13 mouse cellular contexts compared by ENCODE assay signal in the genomic region with DNA sequence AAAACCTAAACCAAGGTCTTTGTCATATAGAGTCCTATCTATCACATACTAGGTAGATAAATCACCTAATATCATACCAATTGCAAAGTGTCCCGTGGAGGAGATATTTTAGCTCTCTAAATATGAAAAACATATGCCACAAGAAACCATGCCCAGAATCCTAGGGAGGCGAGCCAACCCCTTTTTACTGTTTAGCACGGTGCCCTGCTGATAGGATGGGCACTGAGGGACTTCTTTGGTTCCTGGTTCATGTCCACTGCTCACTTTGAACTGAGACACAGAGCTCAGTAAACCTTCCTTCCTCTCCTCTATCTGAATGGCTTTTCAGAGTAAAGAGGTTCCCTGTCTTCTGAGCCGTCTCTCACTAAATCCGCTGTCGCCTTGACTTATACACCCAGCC.
"Had no signal": no experiment of that assay in that cellular context is flagged by ENCODE, and none has a peak within 500 bp of the region (broad histone marks: within the 10 kb centered on the region; RNA-seq: fewer than 3 reads in every experiment).

No protein-coding gene starts in this region.

- ATAC-seq: liver, postnatal 0 days had no signal

- H3K4me3 ChIP-seq: layer of hippocampus, adult 2 months; limb, embryonic 12.5 days; liver, embryonic 13.5 days; myocyte; neural tube, embryonic 15.5 days had no signal

- H3K9me3 ChIP-seq: limb, embryonic 12.5 days; liver, embryonic 13.5 days; neural tube, embryonic 15.5 days had no signal

- H3K4me1 ChIP-seq: limb, embryonic 12.5 days; liver, embryonic 13.5 days had no signal

- DNase-seq: kidney, postnatal 10 days; kidney, postnatal 4 days; liver; liver, embryonic 13.5 days; liver, postnatal 0 days; midbrain, embryonic 14.5 days; right cerebral cortex, adult 18-20 months; right cerebral cortex, postnatal 25 days; thymus, postnatal 4 days had no signal

- H3K36me3 ChIP-seq: limb, embryonic 12.5 days; liver, embryonic 13.5 days; neural tube, embryonic 15.5 days had no signal

- H3K27me3 ChIP-seq: limb, embryonic 12.5 days; liver, embryonic 13.5 days; neural tube, embryonic 15.5 days had no signal

- H3K27ac ChIP-seq: layer of hippocampus, adult 2 months; limb, embryonic 12.5 days; liver, embryonic 13.5 days; neural tube, embryonic 15.5 days had no signal
